Mouse (Mus musculus): ENCODE data around the gene Spata18.

Spata18 gene

DNA sequence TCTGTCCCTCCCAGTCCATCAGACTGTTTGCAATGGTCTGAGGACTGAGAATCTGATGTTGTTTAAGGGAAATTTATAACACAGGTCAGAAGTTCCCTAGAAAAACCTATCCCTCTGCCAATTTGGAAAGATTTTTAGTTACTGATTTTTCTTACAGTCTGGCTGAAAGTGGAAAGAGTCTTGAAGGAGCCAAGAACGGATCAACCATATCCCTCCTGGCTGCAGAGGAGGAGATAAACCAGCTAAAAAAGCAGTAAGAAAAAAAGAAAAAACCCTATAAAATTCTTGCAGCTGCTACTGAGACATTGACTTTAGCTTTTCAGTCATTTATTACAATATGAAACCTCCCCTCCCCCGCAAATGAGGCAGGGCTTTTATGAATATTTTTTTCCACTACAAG lies 15.5 kb downstream of the Spata18 start:
- no peak for DNase-seq (ENCODE audit: low spot score in 2 of 2)

- no peak for DNase-seq (ENCODE audit: low spot score in 2 of 2)
Measured at GRCm38 (mm10) chr5:73667877-73668276, 16.7 kb downstream of the Spata18 start.

- DNase-seq (ENCODE audit: low spot score in 2 of 2): no peak
Measured at GRCm38 (mm10) chr5:73669386-73669785, 18.2 kb downstream of the Spata18 start.

- no peak for DNase-seq (ENCODE audit: low spot score in 2 of 2)
Measured at GRCm38 (mm10) chr5:73675604-73676003, 24.4 kb downstream of the Spata18 start.

DNA sequence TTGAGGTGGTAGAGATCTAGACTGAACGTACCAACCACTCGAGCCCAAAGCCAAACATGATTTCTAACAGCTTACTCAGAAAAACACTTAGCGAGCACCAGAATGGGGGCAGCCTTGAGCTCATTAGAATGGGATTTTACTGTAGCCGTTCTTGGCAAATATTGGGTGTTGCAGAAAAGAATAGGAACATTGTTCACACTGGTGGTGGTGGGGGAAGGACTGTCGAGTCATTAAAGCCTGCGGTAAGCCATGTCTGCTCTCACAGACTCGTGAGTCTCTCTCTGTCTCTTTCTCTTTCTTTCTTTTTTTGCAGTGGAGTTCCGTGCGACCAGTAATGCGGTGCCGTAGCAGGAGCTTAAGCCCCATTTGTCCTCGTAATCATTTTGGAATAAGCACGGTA lies 25.4 kb downstream of the Spata18 start:
- no peak for DNase-seq (ENCODE audit: low spot score in 2 of 2)

GRCm38 (mm10) chr5:73683221-73683620 lies 32.0 kb downstream of the Spata18 start:
- DNase-seq (ENCODE audit: low spot score in 2 of 2): no peak

GRCm38 (mm10) chr5:73683706-73684409 lies 32.7 kb downstream of the Spata18 start:
- no peak for DNase-seq (ENCODE audit: low spot score in 2 of 2)

- DNase-seq (ENCODE audit: low spot score in 2 of 2): no peak
Measured at GRCm38 (mm10) chr5:73686149-73686548, 35.0 kb downstream of the Spata18 start.

GRCm38 (mm10) chr5:73688576-73688975 lies 37.4 kb downstream of the Spata18 start:
- DNase-seq (ENCODE audit: low spot score in 2 of 2): no peak

GRCm38 (mm10) chr5:73690146-73690545 lies 39.0 kb downstream of the Spata18 start:
- DNase-seq (ENCODE audit: low spot score in 2 of 2): no peak

DNA sequence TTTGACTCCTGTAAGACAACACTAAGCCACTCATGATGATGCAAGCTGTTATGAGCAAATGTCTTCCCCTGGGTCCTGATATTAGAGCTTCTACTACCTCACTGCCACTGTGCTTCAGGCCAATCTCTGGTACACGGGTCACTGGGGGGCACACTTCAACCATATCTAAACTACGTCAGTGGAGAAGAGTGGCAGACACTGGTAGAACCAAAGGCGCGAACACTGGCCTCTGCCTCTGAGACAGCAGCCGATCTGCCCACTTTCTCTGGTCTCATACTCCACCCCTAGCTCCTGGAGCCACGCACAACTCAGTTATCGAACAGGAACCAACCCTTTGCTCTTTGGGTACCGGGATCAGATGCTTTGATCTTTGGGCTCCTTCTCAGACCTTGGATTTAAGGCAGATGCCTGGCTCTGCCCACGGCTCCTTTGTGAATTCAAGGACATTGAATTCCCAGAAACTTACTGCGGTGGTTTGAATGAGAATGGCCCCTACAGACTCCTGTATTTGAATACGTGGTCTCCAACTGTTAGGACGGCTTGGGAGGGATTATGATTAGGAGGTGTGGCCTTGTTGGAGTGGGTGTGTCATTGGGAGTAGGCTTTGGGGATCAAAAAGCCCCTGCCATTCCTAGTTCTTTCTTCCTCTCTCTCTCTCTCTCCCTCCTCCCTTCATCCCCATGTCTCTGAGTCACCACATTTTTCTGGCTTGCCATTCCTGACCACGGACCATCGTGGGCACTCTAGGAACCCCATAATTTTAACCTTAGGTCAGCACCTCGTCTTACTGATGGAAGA lies 40.7 kb downstream of the Spata18 start:
- no peak for DNase-seq (ENCODE audit: low spot score in 2 of 2)

- DNase-seq (ENCODE audit: low spot score in 2 of 2): no peak
Measured at GRCm38 (mm10) chr5:73693778-73694177, 42.6 kb downstream of the Spata18 start.

DNA sequence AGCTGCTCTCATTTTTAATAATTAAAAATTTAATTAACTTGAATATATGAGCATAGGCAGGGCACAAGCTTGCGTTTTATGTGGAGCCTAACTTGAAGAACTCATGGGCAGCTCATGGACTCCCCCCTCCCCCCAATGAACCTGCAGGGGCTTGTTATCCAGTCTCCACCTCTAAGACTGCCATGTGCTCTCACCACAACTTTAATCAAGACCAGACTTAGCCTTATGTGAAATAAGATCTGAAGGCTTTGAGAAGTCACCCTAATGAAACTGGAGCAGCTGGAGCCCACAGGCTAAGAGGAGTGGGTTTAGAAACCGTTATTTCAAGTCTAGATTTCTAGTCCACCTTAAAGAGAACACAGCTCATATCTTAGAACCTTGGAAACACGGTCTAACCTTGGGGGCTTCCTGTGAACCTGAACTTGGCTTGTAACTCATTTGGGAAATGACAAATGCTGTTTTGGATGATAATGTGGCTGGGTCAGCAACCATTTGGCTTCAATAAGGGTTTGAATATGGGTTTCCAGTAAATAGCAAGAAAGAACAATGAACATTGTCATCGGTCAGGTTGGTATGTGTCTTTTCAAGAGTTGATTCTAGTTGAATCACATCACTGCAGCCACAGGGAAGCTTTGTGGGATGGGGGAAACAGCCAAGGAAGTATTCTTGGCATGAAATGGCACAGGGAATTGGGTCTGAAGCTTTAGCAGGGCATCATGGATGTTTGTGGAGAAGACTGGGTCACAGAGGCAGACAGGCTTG lies 43.3 kb downstream of the Spata18 start:
- no peak for DNase-seq (ENCODE audit: low spot score in 2 of 2)

GRCm38 (mm10) chr5:73697700-73698099 lies 46.5 kb downstream of the Spata18 start:
- no peak for DNase-seq (ENCODE audit: low spot score in 2 of 2)

- DNase-seq (ENCODE audit: low spot score in 2 of 2): no peak
Measured at GRCm38 (mm10) chr5:73701063-73701890, 50.1 kb downstream of the Spata18 start.

DNA sequence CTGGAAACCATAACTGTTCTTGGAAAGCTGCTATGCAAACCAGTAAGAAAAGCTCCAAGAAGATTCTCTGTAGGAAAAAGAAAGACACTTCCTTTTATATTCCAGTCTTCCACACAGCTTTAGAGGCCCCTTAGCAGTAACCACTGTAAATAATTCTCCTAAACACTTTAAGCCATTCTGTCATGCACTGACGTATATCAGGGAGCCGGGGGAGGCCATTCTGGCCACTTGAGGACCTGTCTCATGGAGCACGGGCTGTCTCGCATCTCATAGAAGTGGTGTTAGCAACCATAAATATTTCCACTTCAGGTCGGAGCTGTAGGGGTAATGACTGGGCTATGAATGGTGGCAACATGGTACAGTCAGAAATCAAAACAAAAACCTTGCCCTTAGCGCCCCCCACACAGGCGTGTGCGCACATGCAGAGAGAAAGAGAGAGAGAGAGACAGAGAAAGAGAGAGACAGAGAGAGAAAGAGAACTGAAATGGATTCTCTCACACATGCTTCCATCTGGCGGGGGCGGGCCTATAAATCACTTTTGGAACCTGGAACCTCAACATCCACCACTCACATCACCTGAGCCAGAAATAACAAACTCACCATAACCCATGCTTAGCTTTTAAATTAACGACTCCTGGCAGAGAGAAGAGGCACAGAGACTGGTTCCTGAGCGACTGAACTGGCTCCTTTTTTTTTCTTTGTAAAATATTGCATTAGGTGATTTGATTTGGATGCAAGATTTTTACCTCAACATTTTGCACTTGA lies 50.9 kb downstream of the Spata18 start:
- DNase-seq (ENCODE audit: low spot score in 2 of 2): no peak

DNA sequence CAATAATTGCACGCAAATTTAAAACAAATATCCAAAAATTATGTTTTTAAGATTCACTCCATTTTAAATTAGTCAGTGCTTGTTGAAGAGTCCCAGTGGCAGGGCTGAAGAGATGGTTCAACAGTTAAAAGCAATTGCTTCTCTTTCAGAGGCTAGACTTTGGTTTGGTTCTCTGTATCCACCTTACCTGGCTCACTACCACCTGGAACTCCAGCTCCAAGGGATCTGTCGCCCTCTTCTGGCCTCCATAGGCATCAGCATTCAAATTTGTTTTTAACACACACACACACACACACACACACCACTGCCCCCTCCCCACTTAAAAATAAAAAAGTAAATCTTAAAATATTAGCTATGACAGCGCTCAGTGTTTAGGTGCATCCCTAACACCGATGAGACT lies 51.9 kb downstream of the Spata18 start:
- DNase-seq (ENCODE audit: low spot score in 2 of 2): no peak

DNA sequence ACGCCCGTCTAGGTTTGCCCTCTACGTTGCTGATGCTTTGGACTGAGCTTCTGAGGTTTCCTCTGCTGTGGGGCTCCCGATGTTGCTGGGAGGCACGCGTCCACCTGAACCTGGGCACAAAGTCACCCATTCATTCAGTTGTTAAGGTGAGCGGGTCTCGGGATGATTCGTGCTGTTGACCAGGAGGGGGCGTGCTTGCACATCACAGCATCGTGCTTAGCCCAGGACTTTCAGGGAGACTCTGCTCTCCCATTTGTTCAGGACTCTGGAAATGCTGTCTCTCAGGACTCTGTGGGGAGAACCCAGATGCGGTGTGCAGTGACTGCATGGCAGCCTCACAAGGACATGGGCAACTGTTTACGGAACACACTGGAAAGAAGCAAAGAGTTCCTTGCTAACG lies 53.1 kb downstream of the Spata18 start:
- no peak for DNase-seq (ENCODE audit: low spot score in 2 of 2)

GRCm38 (mm10) chr5:73704757-73705156 lies 53.6 kb downstream of the Spata18 start:
- no peak for DNase-seq (ENCODE audit: low spot score in 2 of 2)

DNA sequence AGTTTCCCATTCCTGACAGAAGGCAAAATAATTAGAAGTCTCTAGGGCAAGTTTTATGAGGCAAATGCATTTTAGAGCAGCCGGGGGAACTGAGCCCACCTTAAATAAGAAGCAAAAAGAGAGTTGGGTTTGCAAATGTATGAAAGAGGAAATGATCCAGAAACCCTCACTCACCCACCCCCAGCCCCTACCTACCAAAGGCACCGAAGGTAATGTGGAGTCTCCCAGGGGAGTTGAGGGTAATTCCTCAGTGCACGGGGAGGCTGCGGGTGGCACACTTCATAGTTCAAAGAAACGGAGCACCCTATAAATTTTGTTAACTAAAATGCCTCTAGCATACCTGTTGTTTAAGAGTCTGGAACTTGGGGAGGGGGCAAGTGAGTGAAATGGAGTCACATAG lies 54.1 kb downstream of the Spata18 start:
- DNase-seq (ENCODE audit: low spot score in 2 of 2): no peak

DNA sequence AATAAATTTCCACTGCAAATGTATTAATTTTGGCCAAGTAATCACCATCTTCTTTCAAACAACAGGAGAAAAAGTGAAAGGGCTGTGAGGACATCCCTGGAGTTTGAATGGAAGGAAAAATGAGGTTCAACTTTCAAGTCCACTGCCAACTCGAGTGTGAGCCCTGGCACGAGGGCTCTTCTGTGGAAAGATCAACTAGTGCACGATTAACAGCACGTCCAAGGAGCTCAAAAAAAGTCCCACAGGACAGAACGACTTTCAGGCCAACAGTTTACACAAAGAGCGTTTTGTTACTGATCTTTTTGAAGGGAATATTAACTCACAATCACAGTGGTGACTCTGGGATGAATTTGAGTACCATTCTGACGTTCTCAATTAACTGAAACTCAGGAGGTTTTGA lies 61.7 kb downstream of the Spata18 start:
- DNase-seq (ENCODE audit: low spot score in 2 of 2): no peak

Measured in spleen, postnatal 10 days (tissue).